Mouse (Mus musculus): ENCODE data around the gene Pm20d1.
A peak's percentile ranks its signal among the peaks of the same experiment; 100 is the strongest.

The Pm20d1 gene

DNA sequence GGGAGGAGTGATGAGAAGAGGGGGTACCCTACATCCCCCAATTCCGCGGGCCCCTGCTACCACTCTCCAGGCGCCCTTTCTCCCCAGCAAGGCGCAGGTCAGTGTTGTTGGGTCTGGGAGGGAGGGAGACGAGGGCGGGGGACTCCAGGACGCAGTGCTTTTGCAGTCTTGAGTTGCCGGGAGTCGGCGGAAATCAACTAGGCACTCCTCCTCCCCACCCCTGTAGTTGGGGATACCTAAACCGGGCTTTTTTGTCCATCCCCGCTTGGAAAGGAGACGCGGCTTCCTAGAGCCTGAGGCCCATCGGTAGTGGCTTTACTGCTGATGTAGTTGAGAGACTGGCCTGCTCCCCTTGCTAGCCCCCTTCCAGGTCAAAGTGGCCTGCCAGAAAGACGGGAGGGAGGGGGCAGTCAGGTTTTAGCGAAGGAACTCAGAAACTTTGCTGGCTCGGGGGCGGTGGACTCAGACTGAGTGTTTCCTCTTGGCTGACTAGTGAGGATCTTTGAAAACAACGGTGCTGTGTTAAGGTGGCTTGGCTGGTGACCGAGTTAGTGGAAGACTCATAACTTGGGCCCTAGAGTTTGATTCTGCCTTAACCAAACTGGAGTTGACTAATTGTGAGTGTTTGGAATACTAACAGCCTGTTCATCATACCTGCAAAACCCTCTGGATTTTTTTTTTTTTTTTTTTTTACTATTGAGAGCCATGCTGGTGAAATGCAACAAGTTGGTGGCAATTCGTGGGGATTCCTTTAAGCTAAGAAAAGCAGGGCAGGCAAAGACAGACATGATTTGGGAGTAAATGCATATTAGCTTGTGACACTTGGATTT, 31.3 kb downstream of the Pm20d1 start:
- DNase-seq (ENCODE audit: low read depth, low spot score): peak; percentile 43

DNA sequence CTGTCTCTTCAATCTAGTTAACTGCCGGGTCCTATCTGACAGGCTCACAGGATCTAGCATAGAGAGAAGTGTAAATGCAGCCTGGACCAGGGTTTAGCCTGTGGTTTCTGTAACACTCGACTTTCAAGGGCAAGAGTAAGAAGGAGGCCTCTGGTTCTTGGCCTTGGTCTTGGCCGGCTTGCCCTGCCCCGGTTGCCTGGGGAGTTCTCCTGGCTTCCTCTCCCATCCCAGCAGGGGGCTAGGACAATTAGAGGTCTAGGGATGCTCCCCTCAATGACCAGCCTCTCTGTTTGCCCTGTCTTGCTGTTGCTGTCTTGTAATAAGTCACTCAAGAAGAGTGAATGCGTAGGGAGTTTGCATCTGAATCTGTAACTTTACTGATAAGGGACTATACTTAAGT, 32.1 kb downstream of the Pm20d1 start:
- DNase-seq (ENCODE audit: low read depth, low spot score): no peak

DNA sequence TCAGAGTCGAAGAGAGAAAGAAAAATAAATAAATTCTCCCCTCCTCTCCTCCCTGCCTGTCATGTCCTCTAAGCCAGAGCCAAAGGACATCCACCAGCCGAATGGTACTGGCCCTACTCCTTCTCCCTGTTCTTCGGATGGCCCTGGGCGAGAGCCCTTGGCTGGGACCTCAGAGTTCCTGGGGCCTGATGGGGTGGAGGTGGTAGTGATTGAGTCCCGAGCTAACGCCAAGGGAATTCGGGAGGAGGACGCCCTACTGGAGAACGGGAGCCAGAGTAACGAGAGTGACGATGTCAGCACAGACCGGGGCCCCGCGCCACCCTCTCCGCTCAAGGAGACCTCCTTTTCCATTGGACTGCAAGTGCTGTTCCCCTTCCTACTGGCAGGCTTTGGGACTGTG, 33.4 kb downstream of the Pm20d1 start:
- DNase-seq (ENCODE audit: low read depth, low spot score): no peak

DNA sequence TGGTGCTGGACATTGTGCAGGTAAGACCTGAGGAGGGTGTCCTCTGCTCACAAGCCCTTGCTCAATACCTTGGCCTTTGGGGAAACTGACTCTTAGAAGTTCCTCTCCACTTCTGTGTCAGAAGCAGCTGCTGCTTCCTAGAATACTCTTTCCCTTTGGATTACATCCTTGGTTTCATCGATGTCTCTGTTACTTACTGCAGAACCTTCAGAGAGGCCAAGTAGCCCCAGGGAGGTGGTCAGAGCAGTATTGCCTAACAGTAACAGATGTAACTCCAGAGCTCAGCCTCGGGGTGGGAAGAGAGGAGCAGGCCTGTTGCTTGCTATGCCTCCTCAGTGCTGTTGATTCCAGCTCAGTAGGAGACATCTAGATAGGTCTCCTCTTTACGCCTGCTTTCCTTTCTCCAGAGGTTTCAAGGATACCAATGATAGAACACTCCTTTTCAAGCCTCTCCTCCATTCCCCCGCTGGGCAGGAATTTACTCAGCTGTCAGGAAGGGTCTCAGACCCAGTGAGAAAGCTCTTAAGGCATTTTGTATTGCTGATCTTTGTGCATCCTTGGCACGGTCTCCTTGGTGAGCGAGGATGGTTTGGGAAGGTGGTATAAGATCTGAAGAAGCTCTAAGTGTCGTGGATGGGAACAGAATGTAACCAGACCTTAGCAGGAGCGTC, 33.9 kb downstream of the Pm20d1 start:
- no peak for DNase-seq (ENCODE audit: low read depth, low spot score)

DNA sequence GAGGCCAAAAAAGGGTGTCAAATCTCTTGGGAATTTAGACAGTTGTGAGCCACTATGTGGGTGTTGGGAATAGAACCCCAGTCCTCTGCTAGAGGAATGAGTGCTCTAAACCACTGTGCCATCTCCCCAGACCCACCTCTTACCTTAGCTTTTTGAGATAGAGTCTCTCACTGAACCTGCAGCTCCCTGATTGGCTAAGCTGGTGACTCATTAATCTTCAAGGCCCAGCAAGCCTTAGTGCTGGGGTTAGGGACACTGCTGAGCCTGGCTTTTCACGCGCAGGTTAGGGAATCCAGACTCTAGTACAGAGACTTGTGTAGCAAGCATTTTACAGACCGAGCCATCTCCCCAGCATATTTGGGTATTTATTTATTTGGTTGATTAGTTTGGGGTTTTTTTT, 39.9 kb downstream of the Pm20d1 start:
- DNase-seq (ENCODE audit: low read depth, low spot score): no peak

DNA sequence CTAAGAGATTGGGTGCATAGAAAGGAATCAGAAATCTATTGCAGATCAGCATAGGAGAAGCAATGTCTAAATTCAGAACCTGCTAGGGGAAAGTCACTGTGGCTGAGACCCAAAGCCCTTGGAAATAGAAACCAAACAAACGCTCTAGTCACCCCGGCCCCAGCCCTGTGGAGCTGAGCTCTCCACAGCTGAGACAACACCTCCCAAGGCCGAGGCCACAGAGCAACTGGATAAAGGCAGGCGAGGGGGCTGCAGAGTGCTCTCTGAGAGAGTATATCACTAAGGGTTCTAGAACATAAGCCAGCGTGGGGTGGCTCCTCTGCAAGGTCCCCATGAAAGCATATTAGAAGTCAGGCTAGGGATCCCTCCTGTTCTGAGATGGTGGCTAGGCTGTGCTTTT, 41.4 kb downstream of the Pm20d1 start:
- no peak for DNase-seq (ENCODE audit: low read depth, low spot score)

DNA sequence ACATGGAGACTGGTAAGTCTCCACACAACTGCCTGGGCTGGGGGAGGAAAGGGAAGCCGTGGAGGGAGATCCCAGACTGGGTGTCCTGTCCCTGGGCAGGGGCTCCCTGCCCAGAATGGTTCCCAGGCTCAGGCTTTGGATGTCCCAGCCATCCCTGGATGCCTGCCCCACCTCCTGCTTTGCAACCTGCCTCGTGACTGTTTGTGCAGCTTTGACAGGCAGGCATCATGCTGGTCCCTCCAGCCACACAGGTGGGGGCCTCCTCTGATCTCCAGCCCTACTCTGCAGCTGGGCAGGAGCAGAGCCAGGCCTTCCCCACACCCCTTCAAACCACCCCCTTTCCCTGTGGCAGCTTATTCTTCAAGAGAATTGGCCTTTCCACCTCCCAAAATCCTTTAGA, 42.1 kb downstream of the Pm20d1 start:
- DNase-seq (ENCODE audit: low read depth, low spot score): no peak

DNA sequence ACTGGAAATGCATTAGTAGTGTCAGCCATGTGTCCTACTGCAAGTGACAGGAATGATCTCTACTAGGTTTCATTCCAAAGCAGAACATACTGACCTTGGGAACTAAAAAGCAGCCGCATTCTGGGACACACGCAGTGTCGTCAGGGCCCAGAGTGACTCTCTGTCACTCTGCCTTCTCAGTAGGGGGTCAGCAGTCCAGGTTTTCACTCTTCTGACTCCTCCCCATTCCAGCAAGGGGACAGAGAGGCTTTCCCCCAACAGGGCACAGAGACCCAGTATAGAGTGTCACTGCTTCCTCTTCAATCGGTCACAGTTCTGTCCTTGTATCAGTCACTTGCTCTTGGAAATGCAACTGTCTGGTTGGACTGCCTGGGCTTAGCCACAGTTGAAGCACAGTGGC, 45.0 kb downstream of the Pm20d1 start:
- no peak for DNase-seq (ENCODE audit: low read depth, low spot score)

DNA sequence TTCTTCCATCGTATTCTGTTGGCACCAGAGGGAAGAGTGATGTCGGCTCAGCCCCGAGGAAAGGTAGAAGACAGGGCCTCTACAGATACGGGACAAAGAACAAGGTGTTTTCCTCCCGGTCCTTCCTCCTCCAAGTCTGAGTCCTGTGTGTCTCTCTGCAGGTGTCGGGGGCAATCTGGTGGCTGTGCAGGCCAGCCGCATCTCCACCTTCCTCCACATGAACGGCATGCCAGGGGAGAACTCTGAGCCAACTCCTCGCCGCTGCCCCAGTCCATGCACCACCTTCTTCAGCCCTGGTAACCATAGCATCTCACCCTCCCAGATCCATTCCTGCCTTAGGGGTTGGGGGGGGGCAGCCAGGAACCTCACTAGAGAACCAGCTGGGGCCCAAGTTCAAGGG, 46.6 kb downstream of the Pm20d1 start:
- DNase-seq (ENCODE audit: low read depth, low spot score): no peak

DNA sequence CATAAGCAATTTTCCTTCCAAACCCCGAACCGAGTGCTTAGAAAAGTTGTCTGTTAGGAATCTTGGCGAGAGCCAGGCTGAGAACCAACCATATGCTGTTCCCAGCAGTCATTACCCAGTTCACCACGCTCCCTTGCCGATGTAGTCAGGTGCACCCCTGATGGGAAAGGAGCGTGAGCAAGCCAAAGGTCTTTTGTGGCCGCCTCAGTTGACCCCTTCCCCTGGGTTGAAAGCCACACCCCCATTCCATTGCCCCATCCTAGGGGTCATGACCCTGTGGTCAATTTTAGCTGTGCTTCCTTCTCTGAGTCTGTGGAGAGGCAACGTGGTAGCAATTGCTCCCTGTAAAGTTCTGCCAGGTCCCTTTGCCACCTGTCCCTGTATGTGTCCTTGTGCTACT, 47.7 kb downstream of the Pm20d1 start:
- no peak for DNase-seq (ENCODE audit: low read depth, low spot score)

DNA sequence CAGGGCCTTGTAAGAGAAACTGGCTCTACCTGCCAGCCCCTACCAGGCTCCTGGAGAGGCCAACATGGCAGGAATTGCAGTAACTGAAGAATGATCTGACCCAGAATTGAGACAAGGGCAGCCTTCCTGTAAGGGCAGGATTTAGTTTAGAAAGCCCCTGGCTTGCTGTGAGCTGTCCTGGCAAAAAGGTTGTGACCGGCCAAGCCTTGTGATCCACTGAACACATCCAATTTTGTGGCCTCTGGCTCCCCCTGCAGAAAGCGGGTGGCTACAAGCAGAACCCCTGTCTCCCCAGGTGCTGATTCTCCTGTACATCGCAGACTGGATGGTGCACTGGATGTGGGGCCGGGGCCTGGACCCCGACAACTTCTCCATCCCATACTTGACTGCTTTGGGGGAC, 49.1 kb downstream of the Pm20d1 start:
- no peak for DNase-seq (ENCODE audit: low read depth, low spot score)

DNA sequence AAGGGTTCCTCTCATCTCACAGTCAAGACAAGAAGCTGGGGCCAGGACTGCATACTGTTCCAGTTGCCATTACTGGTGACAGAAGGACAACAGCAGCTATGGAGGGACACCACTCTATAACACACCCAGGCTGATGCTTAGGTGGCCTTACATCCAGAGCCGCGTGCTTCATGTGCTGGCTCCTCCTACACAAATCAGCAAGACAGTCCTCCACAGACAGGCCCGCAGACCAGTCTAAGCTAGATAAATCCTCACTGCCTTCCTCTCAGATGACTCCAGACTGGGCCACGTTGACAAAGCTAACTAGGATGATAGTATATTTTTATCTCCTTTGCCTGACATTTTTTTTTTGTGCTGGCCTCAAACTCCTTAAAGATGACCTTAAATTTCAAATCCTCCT, 64.6 kb downstream of the Pm20d1 start:
- DNase-seq (ENCODE audit: low read depth, low spot score): no peak

DNA sequence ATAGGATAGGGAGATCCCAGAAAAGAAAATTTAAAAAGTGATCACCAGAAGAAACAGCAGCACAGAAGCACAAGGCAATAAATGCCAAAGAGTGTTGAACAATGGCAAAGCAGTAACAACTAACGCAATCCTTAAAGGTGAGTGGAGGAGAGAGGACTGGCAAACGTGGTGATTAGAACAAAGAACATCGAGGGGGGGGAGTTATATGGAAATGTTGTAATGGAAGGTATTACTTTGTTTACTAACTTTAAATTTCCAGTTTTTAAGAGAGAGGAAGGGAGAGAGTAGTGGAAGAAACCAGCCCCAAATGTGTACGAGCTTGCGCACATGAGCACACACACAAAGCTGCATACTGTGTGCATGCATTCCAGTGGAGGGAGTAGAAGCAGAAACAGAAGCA, 68.4 kb downstream of the Pm20d1 start:
- no peak for DNase-seq (ENCODE audit: low read depth, low spot score)

DNA sequence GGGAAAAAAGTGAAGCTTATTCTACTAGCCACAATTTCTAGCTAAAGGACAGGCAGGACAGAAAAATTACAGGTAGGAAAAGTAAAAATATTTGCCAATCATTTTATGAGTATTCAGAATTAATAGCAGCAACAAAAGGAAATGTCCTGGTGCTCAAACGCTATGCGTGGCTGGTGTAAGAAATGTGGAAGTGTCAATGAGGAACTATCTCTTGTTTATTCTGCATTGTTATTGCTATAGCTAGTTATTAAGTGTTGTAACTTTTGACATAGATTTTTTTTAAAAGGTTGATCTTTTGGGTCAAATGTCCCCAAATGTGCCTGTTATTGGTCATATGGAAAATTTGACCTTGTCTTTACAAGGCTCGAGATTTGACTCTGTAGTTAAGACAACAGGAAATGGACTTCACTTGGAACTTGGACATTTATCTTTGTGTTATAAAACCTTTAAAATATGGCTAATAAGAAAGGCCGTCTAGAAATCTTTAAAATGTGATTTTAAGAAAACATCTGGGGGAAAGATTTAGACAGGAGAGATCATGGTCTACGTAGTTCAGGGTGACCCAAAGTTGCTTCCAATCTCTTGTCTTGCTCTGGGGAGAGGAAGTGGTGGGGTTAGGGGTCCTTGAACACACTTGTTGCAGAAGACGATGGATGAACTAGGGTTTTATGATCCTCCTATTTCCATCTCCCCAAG, 69.3 kb downstream of the Pm20d1 start:
- DNase-seq (ENCODE audit: low read depth, low spot score): no peak

DNA sequence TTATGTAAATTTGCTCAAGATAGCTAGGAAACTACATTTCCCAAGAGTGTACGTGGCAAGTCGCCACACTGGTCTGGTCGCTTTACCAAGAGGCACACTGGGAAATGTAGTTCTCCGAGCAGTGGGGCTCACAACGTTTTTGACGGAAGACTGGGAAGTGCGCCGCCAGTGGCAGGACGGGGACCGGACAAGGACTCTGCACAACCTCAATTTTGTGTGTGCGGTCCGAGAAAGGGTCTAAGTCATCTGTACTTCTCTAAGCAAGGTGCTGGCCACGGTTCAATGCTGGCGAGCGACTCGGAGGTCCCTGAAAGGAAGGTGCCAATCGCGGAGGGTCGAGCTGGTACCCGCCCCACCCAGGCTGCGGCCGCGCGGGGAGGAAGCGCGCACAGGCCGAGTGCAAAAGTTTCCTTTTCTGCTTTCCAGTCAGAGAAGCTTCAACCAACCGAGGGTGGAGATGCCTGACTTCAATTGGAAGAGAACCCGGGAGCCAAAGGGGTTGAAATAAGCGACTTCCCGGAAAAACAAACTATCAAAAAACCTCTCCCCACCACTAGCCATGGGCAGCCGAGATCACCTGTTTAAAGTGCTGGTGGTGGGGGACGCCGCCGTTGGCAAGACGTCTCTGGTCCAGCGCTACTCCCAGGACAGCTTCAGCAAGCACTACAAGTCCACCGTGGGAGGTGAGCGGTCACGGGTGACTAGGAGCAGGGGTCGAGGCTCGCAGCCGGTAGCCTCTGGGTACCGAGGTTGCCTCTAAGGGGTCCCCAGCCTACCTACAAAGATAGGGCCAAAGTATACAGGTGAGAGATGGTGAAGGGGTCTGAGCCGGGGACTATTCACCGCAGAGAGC, 70.1 kb downstream of the Pm20d1 start, which contains the start of gene Rab29:
TSS of gene Rab29 (plus strand) at position 132 of the 853 bp plus-strand sequence.
- peak; percentile 81 for DNase-seq (ENCODE audit: low read depth, low spot score)

DNA sequence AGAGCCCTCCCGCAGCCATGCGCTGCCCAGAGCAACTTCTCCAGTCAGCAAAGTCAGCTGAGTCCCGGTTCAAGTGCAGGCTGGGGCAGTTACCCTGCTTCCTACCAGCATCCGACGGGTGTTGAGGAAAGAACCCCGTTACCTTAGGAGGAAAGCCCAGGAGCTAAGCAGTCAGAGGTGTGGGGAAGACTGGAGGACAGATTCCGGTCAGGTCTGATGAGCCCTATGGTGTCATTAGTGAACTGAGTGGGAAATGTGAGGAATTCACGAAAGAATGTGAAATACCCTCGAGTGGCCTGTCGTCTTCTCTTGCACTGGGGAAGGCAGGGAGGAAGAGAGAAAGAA, 70.7 kb downstream of the Pm20d1 start:
- peak; percentile 5 for DNase-seq (ENCODE audit: low read depth, low spot score)

DNA sequence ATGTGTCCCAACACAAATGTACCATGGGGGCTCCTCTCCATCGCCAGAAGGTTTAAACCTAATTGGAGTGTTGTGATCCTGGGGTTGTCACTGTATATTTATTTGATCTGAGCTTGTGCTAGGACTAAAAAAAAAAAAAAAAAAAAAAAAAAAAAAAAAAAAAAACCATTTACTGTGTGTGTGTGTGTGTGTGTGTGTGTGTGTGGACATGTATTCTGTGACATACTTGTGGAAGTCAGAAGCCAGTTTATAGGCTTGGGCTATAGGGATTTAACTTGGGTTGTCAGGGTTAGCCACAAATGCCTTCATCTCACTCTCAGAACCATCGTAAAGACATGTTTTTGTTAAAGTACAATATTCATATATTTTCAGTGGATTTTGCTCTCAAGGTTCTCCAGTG, 72.4 kb downstream of the Pm20d1 start:
- no peak for DNase-seq (ENCODE audit: low read depth, low spot score)
